Mouse (Mus musculus) testis, adult 2 months (tissue): Measurements from ENCODE around the gene Gm2974. TPM values are rescaled to one million over a fixed set of nuclear protein-coding genes. Genes with fewer than 3 reads are reported as not detected.
"Not testable (repeated sequence)": the region's sequence is repeated elsewhere in the genome, so short reads cannot be mapped to it uniquely, and the experiment has no call there.

Experiments
- H3K27ac ChIP-seq: fragments of 200-500 bp; 2 replicates; pipeline ENCODE4 v1.5.1; 2012; ENCODE audit warnings: low read depth, low read length; ENCODE audit not compliant: control insufficient read depth, insufficient read depth
- H3K27me3 ChIP-seq: fragments of 200-500 bp; 2 replicates; pipeline ENCODE4 v1.6.1; 2012; ENCODE audit warnings: mild to moderate bottlenecking, low read length, moderate library complexity; ENCODE audit not compliant: control insufficient read depth, insufficient read depth
- H3K36me3 ChIP-seq: fragments of 200-500 bp; 2 replicates; pipeline ENCODE4 v1.6.1; 2012; ENCODE audit warnings: mild to moderate bottlenecking, low read length; ENCODE audit not compliant: control insufficient read depth, insufficient read depth
- H3K4me1 ChIP-seq: fragments of 200-500 bp; 2 replicates; pipeline ENCODE4 v1.6.1; 2012; ENCODE audit warnings: low read length; ENCODE audit not compliant: control insufficient read depth, insufficient read depth
- H3K4me3 ChIP-seq: fragments of 200-500 bp; 2 replicates; pipeline ENCODE4 v1.5.1; 2012; ENCODE audit warnings: low read depth, mild to moderate bottlenecking, low read length, moderate library complexity, mixed read lengths; ENCODE audit not compliant: control insufficient read depth
- polyA plus RNA-seq: library from polyadenylated mRNA; depleted of rRNA; stranded (reverse); fragments of >200 nt; gene quantifications from 2 replicates; pipeline ENCODE4 v1.2.3, GENCODE M21; 2012; rRNA removed

Gm2974 gene
- 2.0 and 2.2 TPM in 2 replicates for polyA plus RNA-seq

DNA sequence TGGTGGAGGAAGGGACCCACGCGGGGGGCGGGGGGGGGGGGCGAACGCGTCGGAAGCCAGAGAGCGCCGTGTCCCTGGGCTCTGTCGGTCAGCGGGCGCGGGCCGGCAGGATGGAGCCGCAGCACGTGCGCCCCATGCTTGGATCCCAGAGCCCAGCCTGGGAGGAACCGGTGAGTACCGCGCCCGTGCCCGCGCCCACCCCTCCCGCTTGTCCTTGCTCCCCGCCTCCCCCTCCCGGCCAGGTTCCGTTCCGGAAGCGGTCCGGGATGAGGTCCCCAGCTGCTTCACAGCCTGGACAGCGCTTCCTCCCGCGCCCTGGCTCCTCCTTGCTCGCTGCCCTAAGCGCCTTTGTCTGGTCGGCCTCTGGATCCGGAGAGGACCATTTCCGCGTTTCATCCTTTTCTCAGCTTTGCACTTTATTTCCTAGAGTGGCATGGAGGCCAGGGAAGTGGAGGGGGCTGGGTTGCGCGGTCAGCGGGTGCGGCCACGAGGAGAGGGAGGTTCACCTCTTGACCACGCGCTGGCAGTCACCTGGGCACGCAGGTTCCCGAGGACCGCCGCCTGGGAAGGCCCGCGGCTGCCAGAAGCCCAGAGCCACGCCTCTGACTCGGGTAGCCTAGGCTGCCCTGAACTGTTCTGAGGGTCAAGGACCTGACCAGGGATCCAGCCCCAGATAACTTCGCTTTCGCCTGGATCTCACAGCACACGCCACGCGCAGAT is at the start of gene Gm2974:
Gene Gm2974 (plus strand): TSS at position 86 of the 720 bp plus-strand sequence.
- H3K27ac ChIP-seq, H3K4me3 ChIP-seq, H3K36me3 ChIP-seq, H3K27me3 ChIP-seq, H3K4me1 ChIP-seq: not testable (repeated sequence)

DNA sequence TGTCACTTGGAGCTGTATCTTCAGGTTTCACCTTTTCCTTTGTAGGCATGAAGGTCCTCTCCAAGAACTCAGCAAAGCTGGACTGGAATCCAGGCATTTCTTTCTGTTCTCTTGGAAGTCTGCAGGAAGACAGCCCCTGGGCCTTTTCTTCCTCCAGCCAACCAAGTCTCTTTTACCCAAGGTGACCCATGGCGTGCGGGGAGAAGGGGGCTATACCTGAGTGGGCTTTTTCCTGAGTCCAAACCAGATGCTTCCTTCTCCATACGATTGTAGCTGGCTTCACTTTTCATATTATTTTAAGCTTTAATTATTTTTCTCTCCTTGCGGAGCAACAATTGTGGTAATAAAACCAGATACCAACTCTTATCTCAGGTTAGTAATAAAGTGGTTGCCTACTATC is 40.7 kb upstream of the Gm2974 start:
- not testable (repeated sequence) for H3K36me3 ChIP-seq, H3K4me1 ChIP-seq, H3K4me3 ChIP-seq, H3K27me3 ChIP-seq, H3K27ac ChIP-seq

DNA sequence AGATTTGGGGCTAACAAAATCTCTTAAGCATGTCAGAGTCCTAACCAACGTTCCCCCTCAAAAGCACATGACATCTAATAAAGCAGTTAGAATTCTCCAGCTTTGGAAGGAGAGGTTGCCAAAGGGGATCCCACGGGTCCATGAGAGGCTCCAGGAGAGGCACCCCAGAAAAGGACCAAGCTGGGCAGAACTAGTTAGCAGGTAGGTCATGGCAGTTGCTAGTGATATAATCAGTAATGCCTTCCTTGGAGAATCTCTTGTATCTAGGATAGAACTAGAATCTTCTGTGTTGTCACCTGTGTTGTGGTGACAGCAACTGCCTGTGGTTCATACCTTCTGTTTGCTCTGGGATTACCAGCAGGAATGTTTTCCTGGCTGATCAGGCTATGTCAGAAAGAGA is 17.6 kb upstream of the Gm2974 start, which contains the start of gene Gm3127:
Gene Gm3127 (plus strand): TSS at position 301 of the 400 bp plus-strand sequence.
- H3K27me3 ChIP-seq, H3K4me1 ChIP-seq, H3K36me3 ChIP-seq, H3K27ac ChIP-seq, H3K4me3 ChIP-seq: not testable (repeated sequence)

DNA sequence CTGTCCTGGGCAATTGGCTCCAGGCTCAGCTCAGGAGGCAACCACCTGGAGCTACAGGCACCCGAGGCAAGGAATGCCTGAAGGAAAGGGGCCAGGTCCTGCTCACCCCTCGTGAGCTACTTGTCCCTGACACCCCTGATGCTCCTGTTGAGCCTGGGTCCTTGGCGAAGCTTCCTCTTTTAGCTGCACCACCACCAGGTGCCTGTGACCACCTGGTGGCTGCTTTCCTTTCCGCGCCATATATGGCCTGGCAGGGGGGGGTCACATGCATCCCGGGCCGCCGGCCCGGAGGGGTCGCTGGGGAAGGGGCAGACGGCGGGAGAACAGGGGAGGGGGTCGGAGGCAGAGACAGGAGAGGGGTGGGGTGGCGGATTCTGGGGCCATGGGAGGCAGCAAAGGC is 346 bp upstream of the Gm2974 start:
- H3K4me1 ChIP-seq, H3K36me3 ChIP-seq, H3K4me3 ChIP-seq, H3K27ac ChIP-seq, H3K27me3 ChIP-seq: not testable (repeated sequence)

DNA sequence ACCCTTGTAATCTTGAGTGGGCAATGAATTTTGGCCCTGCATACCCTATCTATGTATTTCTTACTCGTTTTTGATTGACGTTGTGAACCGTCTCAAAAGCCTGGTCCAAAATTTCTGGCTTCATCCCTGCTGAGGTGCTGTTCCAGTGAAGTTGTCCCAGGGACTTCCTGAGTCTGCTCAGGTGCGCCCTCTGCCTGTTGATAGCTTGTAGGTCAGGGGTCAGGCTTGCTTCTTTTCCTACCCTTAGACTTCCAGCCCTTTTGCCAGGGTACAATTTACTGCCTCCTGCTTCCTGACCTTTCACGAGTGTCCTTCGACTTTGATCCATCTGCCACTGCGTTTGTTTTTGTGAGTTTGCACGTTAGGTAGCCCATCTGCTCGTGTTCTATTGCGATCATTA is 999 bp downstream of the Gm2974 start:
- H3K36me3 ChIP-seq, H3K27me3 ChIP-seq, H3K4me3 ChIP-seq, H3K27ac ChIP-seq, H3K4me1 ChIP-seq: not testable (repeated sequence)

DNA sequence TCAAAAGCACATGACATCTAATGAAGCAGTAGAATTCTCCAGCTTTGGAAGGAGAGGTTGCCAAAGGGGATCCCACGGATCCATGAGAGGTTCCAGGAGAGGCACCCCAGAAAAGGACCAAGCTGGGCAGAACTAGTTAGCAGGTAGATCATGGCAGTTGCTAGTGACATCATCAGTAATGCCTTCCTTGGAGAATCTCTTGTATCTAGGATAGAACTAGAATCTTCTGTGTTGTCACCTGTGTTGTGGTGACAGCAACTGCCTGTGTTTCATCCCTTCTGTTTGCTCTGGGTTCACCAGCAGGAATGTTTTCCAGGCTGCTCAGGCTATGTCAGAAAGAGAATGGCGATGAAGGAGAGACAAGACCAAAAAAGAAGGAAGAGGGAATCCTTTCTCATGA is 67.0 kb downstream of the Gm2974 start, which contains the start of gene Gm3138:
Gene Gm3138 (plus strand): TSS at position 301 of the 400 bp plus-strand sequence.
- H3K27me3 ChIP-seq, H3K36me3 ChIP-seq, H3K27ac ChIP-seq, H3K4me3 ChIP-seq, H3K4me1 ChIP-seq: not testable (repeated sequence)

Other genes with a start within 250 kb of the Gm2974 start
- gene Gm3095, start 219.0 kb upstream of the Gm2974 start, polyA plus RNA-seq: 1.8 and 2.6 TPM in 2 replicates
- 0.32 and 0.67 TPM in 2 replicates for gene Gm3099, start 184.2 kb upstream of the Gm2974 start, polyA plus RNA-seq
- 1.6 and 2.6 TPM in 2 replicates for gene Gm5796, start 158.6 kb upstream of the Gm2974 start, polyA plus RNA-seq
- gene Gm3115, start 98.5 kb upstream of the Gm2974 start, polyA plus RNA-seq: 2.6 and 3.5 TPM in 2 replicates
- 2.1 and 2.4 TPM in 2 replicates for gene Gm8108, start 72.0 kb upstream of the Gm2974 start, polyA plus RNA-seq
- 1.4 and 2.8 TPM in 2 replicates for gene Gm3127, start 17.5 kb upstream of the Gm2974 start, polyA plus RNA-seq
- 0.72 and 0.91 TPM in 2 replicates for gene Gm3138, start 67.1 kb downstream of the Gm2974 start, polyA plus RNA-seq
- gene Gm3149, start 134.7 kb downstream of the Gm2974 start, polyA plus RNA-seq: 38.0 and 43.4 TPM in 2 replicates
- 0.57 and 0.61 TPM in 2 replicates for gene 2610042L04Rik, start 152.2 kb downstream of the Gm2974 start, polyA plus RNA-seq
- gene Gm3159, start 214.9 kb downstream of the Gm2974 start, polyA plus RNA-seq: 0.56 and 0.70 TPM in 2 replicates
- gene Gm3164, start 232.9 kb downstream of the Gm2974 start, polyA plus RNA-seq: 0.85 and 0.95 TPM in 2 replicates
- gene Gm3173, start 248.4 kb downstream of the Gm2974 start, polyA plus RNA-seq: 0.81 TPM in 1 of 2 replicates, not detected in the other